Mouse (Mus musculus) thymus, adult 18-20 months (tissue): ENCODE results near the gene Sema3f.

Experiments
- DNase-seq, 2 experiments: peaks; one replicate each; pipeline ENCODE4 v3.0.0; 2022; ENCODE audit warnings: mixed read lengths in 2 of 2

Gene Sema3f

DNA sequence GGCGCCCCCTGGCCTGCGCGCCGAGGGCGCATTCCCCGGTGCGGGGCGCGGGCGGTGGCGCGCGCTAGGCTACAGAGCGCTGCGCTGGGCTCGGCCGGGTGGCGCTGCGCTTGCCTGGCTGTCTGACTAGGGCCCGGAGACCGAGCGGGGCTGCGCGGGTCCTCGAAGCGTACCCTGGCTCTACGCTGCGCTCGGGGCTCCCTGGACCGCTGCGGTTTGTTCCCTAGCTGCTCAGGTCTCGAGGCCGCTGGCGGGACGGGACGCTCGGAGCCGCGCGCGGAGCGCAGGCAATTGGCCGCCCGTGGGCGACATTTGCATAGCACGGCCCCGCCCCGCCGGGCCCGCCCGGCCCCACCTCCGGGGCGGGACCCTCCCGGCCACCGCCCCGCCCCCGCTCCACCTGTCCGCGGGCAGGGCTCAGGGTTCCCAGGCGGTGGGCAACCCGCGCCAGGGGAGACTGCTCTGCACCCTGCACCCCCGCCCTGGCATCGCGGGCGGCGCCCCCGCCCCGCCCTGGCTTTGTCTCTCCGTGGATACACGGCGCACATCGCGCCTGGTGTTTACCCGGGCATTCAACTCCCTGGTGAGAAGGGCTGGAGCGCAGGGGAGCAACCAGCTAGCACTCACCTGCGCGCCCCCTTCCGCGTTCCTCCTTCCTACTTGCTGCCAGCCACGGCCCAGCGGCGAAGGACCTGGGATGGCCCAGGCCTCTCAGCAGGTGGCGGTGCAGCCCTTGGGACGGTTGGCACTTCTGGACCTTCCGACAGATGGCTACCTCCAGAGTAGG is at the start of gene Sema3f:
Sema3f (minus strand) TSS at position 779 of the 787 bp plus-strand sequence.
- DNase-seq, result peak; percentile 71 to 74

DNA sequence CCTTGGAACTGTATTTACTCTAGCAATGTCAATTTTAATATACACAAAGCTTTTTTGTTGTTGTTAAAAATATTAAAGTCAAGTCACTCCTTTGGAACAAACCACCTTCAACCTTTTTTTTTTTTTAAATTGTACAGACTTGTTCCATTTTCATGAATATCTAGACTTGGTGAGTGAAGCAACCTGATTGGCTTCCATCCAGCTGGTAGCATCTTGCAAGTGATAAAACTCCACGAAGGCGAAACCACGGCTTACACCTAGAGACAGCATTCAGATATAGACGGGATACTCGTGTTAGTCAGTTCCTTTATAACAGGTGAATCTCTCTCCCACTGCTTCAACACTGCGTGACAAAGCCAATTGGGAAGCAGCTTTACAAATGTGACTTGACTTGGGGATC is 49.3 kb upstream of the Sema3f start:
- DNase-seq, result no peak

DNA sequence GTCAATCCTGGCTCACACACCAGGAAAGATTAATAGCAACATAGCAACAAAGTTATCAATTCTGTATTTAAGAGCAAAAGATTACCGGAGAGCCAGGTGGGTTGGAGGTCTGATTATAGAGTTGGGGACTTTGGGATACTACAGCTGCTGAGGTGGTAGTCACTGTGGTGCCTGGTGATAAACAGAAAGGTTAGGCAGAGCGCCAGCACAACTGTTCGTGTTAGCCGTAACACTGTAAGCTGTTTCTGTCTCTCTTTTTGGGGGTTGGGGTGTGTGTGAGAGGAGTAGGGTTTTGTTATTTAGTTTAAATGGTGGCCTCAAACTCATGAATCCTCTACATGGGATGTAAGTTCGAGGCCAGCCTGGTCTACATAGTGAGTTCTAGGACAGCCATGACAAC is 40.1 kb upstream of the Sema3f start:
- no peak for DNase-seq

DNA sequence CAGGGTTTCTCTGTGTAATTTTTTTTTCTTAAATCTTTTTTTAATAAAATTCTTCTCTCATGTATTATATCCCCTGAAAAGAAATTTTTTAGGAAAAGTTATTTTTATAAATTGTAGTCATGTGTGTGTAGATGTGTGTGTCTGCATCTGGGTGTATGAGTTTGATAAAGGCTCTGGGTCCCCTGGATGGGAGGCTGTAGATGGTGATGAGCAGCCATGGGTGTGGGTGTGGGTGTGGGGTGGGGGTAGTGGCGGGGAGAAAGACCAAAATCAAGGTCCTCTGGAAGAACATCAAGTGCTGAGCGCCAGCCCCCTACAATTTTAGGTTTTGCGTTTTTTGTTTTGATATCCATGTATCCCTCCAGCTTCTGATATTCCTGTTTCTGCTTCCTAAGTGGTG is 37.8 kb upstream of the Sema3f start:
- no peak for DNase-seq

DNA sequence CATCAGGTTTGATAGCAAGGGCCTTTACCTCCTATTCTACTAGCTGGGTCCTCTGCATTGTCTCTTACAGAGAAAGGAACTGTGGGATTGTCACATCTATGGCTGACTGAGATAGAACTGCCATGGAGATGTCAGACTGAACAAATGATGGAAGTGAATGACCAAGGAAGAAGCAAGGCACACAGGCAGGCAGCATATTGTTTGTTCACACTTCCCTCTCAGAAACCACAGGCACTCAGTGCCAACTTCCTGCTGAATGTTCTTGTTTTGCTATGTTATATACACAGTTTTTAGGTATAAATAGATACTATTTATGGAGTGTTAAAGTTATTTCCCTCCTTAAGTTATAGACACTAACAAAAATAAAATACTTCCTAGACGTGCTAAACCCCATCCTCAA is 37.0 kb upstream of the Sema3f start:
- DNase-seq, result no peak

DNA sequence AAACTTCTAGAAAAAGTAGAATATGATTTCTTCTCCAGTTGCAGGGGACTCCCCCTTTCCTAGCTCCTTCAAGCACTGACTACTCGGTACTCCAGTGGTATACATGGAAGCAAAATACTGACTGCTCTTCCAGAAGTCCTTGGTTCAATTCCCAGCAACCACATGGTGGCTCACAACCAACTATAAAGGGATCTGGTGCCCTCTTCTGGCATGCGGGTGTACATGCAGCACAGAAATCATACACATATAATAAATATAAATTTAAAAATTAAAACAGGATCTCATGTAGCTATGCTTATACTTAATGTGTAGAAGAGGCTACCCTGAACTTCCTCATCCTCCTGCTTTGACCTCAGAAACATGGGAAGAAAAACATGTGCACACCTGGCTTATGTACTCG is 36.4 kb upstream of the Sema3f start:
- DNase-seq, result no peak

DNA sequence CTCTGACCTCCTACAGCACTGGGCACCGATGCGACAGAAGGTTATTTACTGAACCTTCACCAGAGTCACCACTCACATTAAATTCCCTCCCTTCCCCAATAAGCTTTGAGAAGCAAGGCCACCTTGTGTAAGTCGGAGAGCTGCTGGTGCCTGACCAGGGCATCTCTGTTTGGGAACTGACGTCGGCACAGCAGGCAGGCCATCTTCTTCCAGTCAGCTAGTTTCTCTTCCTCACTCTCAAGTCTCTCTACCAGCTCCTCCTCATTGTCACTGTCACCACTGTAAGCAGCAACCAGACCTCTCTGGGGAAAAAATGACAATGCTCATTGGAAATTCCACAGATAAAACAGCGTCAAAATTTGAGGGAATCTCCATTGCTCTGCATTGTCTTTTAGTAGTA is 33.8 kb upstream of the Sema3f start:
- no peak for DNase-seq

DNA sequence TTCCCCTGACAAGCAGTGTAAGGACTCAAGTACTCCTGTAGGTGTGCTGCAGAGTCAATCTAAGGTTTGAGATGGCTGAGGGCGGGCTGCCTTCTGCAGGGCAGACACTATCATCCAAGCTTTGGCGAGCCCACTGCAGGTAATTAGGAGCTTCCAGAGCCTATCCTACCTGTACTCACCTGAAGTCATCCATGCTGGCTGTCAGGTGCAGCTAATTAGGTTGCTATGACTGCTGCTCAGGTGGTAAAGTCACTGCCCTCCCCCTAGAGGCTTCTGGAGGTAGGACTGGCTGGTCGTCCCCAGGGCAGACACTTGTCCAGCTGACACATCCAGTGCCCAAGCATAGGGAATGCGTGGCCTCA is 28.5 kb upstream of the Sema3f start:
- DNase-seq, result no peak

DNA sequence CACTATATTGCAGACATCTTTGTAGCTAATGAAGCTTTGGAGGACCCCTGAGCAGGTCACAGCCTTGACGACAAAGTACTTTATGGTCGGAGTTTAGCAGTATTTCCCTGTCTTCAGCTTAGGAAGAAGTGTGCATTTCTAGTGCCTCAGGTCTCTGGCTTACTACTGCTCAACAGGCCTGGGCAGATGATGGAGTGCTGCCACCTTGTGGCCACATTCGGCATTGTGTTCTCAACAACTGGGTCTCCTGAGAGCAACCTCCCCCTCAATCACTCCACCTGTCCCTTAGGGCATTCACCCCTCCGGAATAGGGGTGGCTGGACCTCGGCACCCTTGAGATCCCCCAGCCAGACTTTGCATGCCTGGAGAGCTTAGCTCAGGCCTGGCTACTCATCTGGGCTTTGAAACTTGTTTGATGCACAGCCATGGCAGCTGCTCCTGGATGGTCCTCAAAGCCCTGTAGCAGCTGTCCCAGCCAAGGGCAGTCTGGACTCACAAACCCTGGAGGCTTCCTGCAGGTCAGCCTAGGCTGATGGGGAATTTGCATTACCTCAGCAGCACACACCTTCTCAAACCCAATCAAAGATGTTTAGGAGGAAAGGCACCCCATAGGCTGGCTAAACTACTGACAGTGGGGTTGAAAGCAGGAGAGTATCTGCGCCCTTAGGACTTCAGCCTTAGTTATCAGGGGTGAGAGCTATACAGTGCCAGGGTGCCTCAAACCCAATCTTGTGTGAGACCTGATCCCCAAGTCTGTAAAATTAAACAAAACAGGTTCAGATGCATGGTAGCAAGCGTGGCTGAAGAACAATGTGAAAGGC is 28.0 kb upstream of the Sema3f start:
- DNase-seq, result peak; percentile 67 to 72

DNA sequence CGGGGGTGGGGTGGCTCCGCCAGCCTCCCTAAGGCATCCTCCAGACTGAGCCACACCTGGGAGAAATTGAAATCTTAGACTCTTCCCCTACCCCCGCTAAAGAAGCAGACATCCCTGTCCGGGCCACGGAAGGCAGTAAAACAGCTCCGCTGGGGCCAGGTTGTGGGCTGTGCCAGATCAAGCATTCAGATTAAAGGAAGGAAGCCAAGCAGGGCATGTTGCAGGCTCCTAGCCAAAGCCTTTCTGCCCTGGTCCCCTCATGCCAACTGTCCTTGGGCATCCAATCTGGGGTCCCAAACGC is 25.9 kb upstream of the Sema3f start:
- DNase-seq, result peak; percentile 34 to 59

DNA sequence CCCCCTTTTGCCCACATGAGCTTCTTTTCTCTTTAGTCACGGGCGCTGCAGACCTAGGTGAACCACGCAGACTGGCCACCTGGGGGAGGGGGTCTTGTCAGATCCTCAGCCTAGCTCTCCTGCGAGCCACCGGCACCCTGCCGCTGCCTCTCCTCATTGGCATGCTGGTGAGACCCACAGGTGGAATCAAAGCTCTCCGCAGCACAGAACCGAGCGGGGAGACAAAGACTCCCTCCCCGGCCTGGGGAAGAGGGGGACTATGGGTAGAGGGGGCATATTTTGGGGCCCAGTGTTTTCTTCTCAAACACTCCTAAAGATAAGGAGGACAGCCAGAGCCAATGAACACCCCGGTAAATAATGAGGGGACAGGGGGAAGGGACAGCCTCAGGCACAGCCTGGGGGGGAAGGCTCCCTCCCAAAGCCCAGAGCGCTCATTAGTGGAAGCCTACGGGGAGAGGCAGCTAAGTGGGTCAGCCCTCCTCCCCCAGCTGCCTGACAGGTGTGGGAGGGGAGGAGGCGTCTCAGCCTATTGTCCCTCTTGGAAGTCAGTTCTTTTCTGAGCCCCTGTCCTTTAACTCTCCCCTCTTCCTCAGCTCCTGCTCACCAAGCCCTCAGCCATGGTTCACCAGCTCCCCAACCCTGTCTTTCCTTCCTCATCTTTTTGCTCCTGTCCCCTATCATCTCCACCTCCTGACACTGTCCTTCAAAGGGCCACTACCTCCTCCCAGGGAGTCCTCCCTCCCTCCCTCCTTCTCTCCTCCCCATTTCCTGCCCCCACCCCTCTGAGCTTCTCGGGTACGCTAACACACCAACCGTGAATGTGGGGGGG is 25.3 kb upstream of the Sema3f start:
- peak; percentile 37 to 65 for DNase-seq

DNA sequence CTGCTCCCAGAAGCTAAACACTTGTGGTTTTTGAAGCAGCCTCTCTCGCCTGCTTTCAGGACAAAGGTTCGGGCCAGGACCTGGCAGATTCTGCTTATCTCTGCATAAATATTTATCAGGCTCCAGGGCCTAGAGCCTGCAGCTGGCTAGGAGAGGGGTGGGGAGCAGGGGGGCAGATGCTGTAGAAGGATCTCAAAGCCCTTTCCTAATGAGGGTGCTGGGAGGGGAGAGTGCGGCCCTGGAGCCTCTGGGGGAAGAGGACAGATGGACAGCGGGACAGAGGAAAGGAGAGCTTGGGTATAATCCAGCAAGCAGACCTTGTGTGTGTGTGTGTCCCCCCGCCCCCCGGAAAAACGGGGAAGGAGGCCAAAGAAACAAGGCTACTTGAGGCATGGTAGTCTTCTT is 24.3 kb upstream of the Sema3f start:
- no peak for DNase-seq

DNA sequence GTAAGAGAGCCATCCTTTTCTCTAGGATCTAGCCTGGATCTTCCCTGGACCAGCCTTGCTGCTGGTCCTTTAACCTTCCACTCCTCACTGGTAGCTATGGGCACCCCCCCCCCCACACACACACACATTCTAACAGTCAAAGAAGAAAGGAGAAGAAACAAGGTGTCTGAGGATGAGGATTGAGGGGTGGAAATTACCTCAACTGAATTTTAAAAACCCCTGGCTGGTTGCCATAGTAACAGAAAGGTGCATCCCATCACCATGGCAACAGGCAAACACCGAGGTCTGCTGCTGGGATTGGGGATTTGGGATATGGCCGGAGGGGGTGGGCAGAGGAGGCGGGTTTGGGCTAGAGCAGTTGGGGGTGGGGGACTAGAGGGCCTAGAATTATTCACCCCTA is 19.4 kb upstream of the Sema3f start:
- no peak for DNase-seq

DNA sequence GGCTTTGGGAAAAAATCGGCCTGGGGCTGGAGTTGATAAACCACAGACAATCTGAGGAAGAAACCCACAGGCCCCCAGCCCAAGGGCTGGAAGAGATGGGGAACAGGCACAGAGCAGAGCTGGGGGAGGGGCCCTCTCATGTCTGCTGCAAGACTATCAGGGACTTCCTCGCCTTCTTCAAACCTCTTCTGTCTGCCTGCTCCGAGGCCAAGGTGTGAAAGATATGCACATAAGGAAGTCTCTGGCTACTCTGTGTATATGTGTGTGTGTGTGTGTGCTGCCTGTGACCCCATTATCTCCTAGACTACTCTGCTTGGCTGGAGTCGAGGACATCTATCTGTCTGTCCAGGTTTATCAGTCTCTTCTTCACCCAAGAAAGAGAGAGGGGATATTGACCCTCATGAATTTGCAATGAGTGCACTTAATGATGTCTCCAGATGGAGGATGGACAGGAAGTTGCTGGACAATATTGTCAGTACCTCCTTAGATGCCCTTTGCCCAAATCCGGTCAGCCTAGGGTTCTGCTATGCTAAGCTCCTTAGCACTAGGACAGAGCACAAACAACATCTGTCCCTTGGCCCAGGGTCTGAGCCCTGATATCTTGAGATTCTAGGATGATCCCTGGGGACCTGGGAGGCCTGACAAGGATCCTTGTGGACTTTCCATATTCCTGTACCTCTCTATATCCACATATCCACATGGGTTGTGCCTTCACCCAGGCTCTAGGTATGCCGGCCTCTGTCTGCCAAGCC is 18.8 kb upstream of the Sema3f start:
- no peak for DNase-seq

DNA sequence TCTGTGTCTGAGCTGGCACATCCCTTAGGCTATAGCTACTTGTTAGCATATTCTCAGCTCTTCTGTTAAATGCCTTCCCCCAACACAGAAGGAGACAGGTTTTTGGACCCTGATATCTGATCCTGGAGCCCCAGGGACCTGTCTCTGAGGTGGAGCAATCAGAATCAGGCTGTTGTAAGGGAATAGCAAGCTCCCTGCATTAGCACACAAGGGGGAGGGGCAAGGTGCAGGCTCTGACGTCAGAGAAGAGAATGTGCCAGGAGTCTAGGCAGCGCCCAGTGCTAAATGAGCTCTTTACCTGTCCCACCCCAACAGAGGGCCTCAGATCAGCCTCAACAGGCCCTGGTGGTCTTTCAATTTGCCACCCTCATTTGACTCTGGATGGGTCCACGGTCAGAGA is 16.8 kb upstream of the Sema3f start:
- DNase-seq, result no peak

DNA sequence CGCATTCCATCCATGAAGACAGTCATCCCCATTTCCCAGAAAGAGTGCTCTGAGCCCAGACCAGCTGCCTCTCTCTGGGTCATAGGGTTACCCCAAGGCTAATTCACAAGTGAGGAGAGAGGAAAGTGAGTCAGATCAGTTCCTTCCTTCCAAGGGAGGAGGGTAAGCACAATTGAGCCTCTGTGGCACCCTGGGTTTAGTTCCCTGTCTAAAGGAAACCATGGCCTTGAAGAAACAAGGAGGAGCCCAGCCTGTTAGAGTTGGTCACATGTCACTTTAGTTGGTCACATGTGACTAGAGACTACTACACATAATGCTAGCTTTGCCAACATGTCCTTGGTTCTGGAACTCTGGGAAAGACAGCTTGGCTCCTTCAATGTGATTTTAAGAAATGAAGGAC is 14.5 kb upstream of the Sema3f start:
- DNase-seq, result no peak

DNA sequence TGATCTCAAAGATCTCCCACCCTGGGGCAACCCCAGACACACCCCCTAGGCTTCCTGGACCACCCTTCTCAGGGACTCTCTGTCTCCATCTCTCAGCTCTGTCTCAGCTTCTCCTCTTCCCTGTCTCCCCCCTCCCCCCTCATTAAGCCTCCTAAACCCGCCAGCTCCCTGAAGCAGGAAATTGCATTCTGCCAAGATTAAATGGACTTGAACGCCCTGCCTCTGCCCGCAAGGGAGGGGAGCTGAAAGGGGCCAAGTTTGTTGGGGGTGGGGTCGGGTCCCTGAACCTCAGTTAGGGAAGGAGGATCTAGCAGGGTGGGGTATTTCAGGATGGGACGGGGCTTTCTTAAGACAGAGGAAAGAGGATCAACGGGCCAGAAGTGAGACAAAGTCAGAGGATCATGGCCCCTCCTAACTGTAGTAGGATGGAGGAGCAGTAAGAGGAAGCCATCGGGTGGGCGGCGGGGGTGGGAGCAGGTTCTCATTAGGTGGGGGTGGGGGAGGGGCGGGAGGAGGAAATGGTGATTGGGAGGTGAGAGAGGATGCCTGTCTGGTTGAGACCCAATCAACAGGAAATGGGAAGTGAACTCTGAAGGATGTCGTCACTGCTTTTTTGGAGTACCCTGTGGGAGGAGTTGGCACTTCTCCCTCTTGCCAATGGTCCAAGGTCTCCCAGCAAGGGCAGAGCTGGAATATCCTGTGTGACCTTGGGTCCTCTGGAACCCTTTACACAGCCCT is 13.7 kb upstream of the Sema3f start:
- DNase-seq, result no peak

DNA sequence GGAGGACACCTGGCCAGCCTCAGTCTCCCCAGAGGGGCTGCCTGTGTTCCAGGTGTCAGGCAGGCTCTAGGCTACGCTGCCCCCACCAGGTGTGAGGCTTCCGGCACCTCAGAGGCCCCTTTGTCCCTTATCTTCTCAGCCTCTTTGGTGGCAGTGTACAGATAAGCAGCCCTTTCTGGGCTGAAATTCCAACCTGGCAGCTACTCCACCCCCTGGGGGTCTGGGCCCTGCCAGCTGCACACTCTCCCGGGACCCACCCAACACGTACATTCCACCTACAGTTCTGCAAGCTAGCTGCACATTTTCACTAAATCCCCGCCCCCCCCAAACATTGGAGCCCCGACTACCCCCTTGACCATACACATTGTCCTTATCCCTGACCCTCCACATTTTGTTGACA is 13.0 kb upstream of the Sema3f start:
- DNase-seq, result no peak

DNA sequence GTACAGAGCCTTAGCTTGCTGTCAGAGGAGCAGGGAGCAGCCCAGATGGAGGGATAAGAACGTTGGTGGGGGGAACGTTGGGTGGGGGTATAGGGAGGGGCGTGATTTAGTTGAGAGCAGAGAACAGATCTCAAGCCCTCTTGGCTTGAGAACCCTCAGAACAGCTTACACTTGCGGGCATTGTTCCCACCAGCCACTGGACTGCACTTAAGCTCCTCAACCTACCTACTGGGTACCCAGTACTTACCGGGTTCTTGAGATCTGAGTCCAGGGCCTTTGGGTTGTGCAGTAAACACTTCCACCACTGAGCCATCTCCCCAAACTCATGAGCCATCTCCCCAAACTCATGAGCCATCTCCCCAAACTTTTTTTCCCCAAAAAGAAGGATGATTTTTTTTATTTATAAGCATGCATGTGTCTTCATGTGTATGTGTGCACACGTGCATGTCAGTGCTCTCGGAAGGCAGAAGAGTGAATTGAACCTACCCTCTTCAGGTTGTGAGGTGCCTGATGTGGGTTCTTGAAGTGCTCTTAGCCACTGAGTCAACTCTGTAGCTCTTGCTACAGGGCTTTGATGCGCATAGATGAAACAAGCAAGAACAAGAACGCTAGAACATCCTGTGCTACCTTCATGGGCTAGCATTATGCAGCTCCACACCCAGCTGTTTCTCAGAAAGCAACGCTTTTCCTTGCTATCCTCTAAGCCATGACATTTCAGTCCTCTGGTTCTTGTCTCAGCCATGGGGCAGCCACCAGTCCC is 8.7 kb upstream of the Sema3f start:
- DNase-seq, result peak in 1 of 2 experiments; percentile 28

DNA sequence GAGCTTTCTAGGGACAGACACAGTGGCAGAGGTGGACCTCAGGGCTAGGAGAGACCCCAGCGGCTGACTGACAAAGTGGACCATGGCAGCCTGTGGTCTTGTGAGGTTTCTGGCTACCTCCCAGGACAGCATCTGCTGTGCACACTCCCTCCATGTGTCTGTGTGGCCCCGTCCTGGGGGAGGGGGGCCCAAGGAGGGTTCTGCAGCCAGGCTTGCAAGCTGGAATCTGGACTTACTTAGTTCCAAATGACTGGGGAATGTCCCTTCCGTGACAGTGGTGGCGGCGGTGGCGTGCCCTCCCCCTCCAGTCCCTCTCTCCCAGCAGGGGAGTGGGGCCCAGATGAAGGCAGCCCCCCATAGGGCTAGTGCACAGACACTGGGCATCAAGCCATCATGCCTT is 6.7 kb upstream of the Sema3f start:
- DNase-seq, result no peak

DNA sequence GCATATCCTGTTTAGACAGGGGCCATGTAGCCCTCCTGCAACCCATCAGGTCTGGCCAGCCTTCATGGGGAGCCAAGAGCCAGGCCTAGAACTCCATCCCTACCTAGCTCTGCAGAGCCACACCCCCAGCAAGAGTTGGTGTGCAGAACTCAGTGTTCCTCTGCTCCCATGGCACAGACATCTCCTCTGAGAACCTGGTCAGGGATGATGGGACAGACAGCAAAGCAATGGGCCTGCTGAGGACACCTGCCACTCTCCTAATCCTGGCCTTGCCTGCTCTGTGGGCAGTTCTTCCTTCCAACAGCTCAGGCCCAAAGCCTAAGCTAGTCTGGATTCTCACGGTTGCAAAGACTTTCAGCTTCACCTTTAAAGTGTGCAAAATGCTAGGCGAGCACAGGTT is 5.4 kb upstream of the Sema3f start:
- no peak for DNase-seq
